Mouse (Mus musculus) G1E (cell line): ENCODE results near the gene Tnks1bp1. TPM values are rescaled to one million over a fixed set of nuclear protein-coding genes. Genes with fewer than 3 reads are reported as not detected.

ENCODE experiments used
- ATAC-seq: 2 replicates; pipeline ENCODE4 v1.8.0; 2016; ENCODE audit warnings: mild to moderate bottlenecking; ENCODE audit not compliant: insufficient number of reproducible peaks, poor library complexity, low FRiP score, severe bottlenecking; ENCODE audit errors: extremely low read depth
- DNase-seq: peaks from one replicate; pipeline ENCODE4 v3.0.0; 2012; ENCODE audit warnings: low spot score
- H3K27me3 ChIP-seq: 2 replicates; pipeline ENCODE4 v1.6.1; 2012; ENCODE audit warnings: mild to moderate bottlenecking, low read length, inconsistent platforms; ENCODE audit not compliant: insufficient read depth
- H3K36me3 ChIP-seq: replicated peaks from 2 replicates; pipeline ENCODE3; 2012; ENCODE audit warnings: mild to moderate bottlenecking, inconsistent platforms
- H3K4me1 ChIP-seq: 2 replicates; pipeline ENCODE4 v1.6.1; 2012; ENCODE audit warnings: low read depth, low read length, inconsistent platforms, mixed read lengths; ENCODE audit not compliant: insufficient read depth
- H3K4me3 ChIP-seq: 2 replicates; pipeline ENCODE4 v1.5.1; 2012; ENCODE audit warnings: low read depth, mild to moderate bottlenecking, inconsistent platforms, low read length, moderate library complexity, mixed read lengths
- H3K9me3 ChIP-seq: replicated peaks from 2 replicates; pipeline ENCODE4 v1.6.1; 2012; ENCODE audit warnings: inconsistent platforms
- CTCF ChIP-seq: IDR thresholded peaks from 2 replicates; pipeline ENCODE4 v1.5.1; 2012; ENCODE audit warnings: low read depth, low read length, inconsistent platforms, mixed read lengths
- GATA1 ChIP-seq: IDR thresholded peaks from 2 replicates; pipeline ENCODE4 v1.6.1; 2012; ENCODE audit warnings: borderline replicate concordance, low read length, inconsistent platforms, mixed read lengths
- GATA2 ChIP-seq: IDR thresholded peaks from 2 replicates; pipeline ENCODE4 v1.6.1; 2012; ENCODE audit warnings: low read depth, low read length, inconsistent platforms, borderline replicate concordance
- POLR2AphosphoS5 ChIP-seq: IDR thresholded peaks from 2 replicates; pipeline ENCODE4 v1.6.1; 2012; ENCODE audit warnings: low read depth, low read length, inconsistent platforms; ENCODE audit not compliant: insufficient replicate concordance
- TAL1 ChIP-seq: conservative IDR thresholded peaks from 2 replicates; pipeline ENCODE4 v1.6.1; 2012; ENCODE audit warnings: low read depth, low read length, inconsistent platforms, mixed read lengths
- polyA plus RNA-seq: library from polyadenylated mRNA; stranded (reverse); fragments of >175 nt; gene quantifications from 2 replicates; pipeline ENCODE4 v1.2.3, GENCODE M21; 2012
- total RNA-seq, 2 experiments: library from RNA; stranded (forward) in 1 of 2; stranded (reverse) in 1 of 2; fragments of 200-1000 nt in 1 of 2; fragments of >200 nt in 1 of 2; fragmentation: Nextera tagmentation in 1 of 2; gene quantifications; 2 replicates each; pipeline ENCODE4 v1.2.3; 2014 to 2017

Gene Tnks1bp1
- total and polyA plus RNA-seq, 3 experiments: 1.7 to 5.7 (median 3.0) TPM

GRCm38 (mm10) chr2:85007729-85008128 lies 40.1 kb upstream of the Tnks1bp1 start:
- no peak overlapping the region for H3K4me3 ChIP-seq
- no peaks in the 10 kb centered on the region for H3K36me3 ChIP-seq
- peaks cover 28% of the 10 kb centered on the region for H3K4me1 ChIP-seq
- no peaks in the 10 kb centered on the region for H3K9me3 ChIP-seq
- TF ChIP-seq GATA2: no peak
- TF ChIP-seq TAL1: no peak
- peak; percentile 46 for TF ChIP-seq CTCF
- TF ChIP-seq GATA1: no peak
- no peak for TF ChIP-seq POLR2AphosphoS5
- no peak for ATAC-seq
- peaks cover 25% of the 10 kb centered on the region for H3K27me3 ChIP-seq
- no peak for DNase-seq

GRCm38 (mm10) chr2:85009212-85009611 lies 38.6 kb upstream of the Tnks1bp1 start:
- no peak for DNase-seq
- TF ChIP-seq CTCF (no peak), GATA2 (no peak), POLR2AphosphoS5 (no peak), TAL1 (no peak), GATA1 (no peak)
- no peak for ATAC-seq
- peaks cover 41% of the 10 kb centered on the region for H3K4me1 ChIP-seq
- no peaks in the 10 kb centered on the region for H3K36me3 ChIP-seq
- H3K9me3 ChIP-seq: no peaks in the 10 kb centered on the region
- peaks cover 13% of the 10 kb centered on the region for H3K27me3 ChIP-seq
- no peak overlapping the region for H3K4me3 ChIP-seq

- Histone ChIP-seq H3K4me3 (no peak overlapping the region; the same call in 1 of the 2 replicates), H3K36me3 (no peaks in the 10 kb centered on the region), H3K4me1 (peaks cover 41% of the 10 kb centered on the region), H3K9me3 (no peaks in the 10 kb centered on the region), H3K27me3 (no peaks in the 10 kb centered on the region)
- peak; percentile 36 for DNase-seq
- ATAC-seq: peak; percentile 88
- no peak for TF ChIP-seq POLR2AphosphoS5
- TF ChIP-seq CTCF: no peak
- no peak for TF ChIP-seq TAL1
- TF ChIP-seq GATA1: no peak
- TF ChIP-seq GATA2: no peak
Observed at GRCm38 (mm10) chr2:85011906-85012604, 35.8 kb upstream of the Tnks1bp1 start.

GRCm38 (mm10) chr2:85012679-85013078 lies 35.1 kb upstream of the Tnks1bp1 start:
- no peaks in the 10 kb centered on the region for H3K9me3 ChIP-seq
- peak; percentile 50; the same call in 1 of the 2 replicates for ATAC-seq
- peak; percentile 8 for DNase-seq
- TF ChIP-seq TAL1 (no peak), GATA2 (no peak), CTCF (no peak), POLR2AphosphoS5 (no peak), GATA1 (no peak)
- no peaks in the 10 kb centered on the region for H3K36me3 ChIP-seq
- peaks cover 35% of the 10 kb centered on the region for H3K4me1 ChIP-seq
- H3K4me3 ChIP-seq: peak overlapping the region; percentile 56; the same call in 1 of the 2 replicates
- H3K27me3 ChIP-seq: no peaks in the 10 kb centered on the region

DNA sequence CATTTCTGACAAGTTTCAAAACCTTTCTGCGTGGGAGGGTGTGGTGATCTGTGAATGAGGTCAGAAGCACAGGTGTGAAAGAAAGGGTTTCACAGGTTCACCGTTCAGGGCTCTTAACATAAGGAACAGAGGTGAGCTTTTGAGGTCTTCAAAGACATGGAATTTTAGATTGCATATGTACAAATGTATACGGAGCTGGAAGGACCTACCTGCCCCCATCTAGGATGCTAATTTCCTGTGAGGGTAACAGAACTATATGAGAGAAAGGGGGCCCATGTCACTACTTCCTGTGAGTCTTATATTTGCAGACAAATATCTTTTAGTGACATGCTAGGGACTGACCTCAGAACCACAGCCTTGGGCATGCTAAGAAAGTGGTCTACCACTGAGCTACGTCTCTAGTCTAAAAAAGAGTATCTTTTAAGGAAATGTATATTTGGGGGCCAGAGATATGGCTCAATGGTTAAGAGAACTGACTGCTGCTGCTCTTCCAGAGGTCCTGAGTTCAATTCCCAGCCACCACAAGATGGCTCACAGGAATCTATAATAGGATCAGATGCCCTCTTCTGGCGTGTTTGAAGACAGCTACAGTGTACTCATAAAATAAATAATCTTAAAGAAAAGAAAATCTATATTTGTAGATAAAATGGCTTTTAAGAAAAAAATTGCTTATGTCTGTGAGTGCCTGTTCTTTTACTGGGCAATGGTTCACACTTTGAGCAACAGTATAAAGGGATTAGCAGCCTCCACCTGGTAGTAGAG lies 33.8 kb upstream of the Tnks1bp1 start:
- TF ChIP-seq CTCF (no peak), POLR2AphosphoS5 (no peak), TAL1 (no peak), GATA1 (no peak), GATA2 (no peak)
- Histone ChIP-seq H3K4me3 (no peak overlapping the region), H3K9me3 (no peaks in the 10 kb centered on the region), H3K4me1 (peaks cover 34% of the 10 kb centered on the region), H3K36me3 (no peaks in the 10 kb centered on the region), H3K27me3 (peaks cover 3% of the 10 kb centered on the region; the same call in 1 of the 2 replicates)
- no peak for ATAC-seq
- no peak for DNase-seq

DNA sequence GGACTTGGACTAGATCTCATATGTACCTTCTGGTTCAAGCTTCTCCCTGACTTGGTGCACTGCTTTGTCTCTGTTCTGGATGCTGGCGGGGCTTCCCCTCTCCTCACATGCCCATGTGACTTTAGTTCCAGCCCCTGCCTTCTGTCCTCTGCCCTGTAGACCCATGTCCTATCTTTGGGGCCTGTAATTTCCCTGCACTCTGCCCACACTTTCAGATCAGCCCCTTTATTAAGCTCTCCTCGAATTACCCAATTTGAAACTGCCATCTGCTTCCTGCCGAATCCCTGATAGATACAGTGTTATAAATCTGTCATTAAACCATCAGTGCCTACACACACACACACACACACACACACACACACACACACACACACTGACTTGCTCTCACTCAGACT lies 33.2 kb upstream of the Tnks1bp1 start:
- H3K4me1 ChIP-seq: peaks cover 31% of the 10 kb centered on the region
- no peak for ATAC-seq
- no peak for TF ChIP-seq GATA2
- TF ChIP-seq TAL1: no peak
- no peak for TF ChIP-seq GATA1

More for the DNA sequence above, 33.2 kb upstream of the Tnks1bp1 start:
- Histone ChIP-seq H3K9me3 (no peaks in the 10 kb centered on the region), H3K4me3 (no peak overlapping the region), H3K36me3 (no peaks in the 10 kb centered on the region), H3K27me3 (peaks cover 3% of the 10 kb centered on the region; the same call in 1 of the 2 replicates)
- DNase-seq: no peak
